Mouse (Mus musculus) heart, postnatal 25 days (tissue): ENCODE measurements around the gene Ctnna3. TPM values are rescaled to one million over a fixed set of nuclear protein-coding genes. Genes with fewer than 3 reads are reported as not detected.
"Not testable (repeated sequence)": the region's sequence is repeated elsewhere in the genome, so short reads cannot be mapped to it uniquely, and the experiment has no call there.

Experiments used
- DNase-seq: peaks from one replicate; pipeline ENCODE4 v3.0.0; 2022; ENCODE audit warnings: low spot score
- intact Hi-C: fragments of 180-260 bp; cut with DNase I; formaldehyde crosslinking; loops from one replicate; pipeline ENCODE4 v1.15.1; 2025
- total RNA-seq, 2 experiments: library from RNA; stranded (reverse); gene quantifications; 2 replicates each; pipeline ENCODE4 v1.2.3; 2021

The Ctnna3 gene
- total RNA-seq, 2 experiments from 2014 or later, result 53.1 to 57.2 TPM

GRCm38 (mm10) chr10:64088774-64089460 is 659.0 kb downstream of the Ctnna3 start:
- intact Hi-C loops, result loop anchor here (10.0 kb wide), 3 partner anchors 186 to 666 kb away; no protein-coding TSS in a partner anchor
- DNase-seq, result no peak

GRCm38 (mm10) chr10:64089680-64090460 is 660.0 kb downstream of the Ctnna3 start, which contains the start of gene Lrrtm3:
Lrrtm3 (minus strand) TSS chr10:64090277.
- intact Hi-C loops, result loop anchor here (10.0 kb wide), 3 partner anchors 185 to 665 kb away; no protein-coding TSS in a partner anchor
- DNase-seq, result no peak

- intact Hi-C loops, result no loop called here
- DNase-seq, result no peak
These were observed 666.6 kb downstream of the Ctnna3 start for GRCm38 (mm10) chr10:64096532-64096931.

GRCm38 (mm10) chr10:64115246-64115645 is 685.3 kb downstream of the Ctnna3 start:
- intact Hi-C loops, result no loop called here
- DNase-seq, result no peak

- intact Hi-C loops, result no loop called here
- no peak for DNase-seq
These were observed 688.9 kb downstream of the Ctnna3 start for GRCm38 (mm10) chr10:64118833-64119232.

- intact Hi-C loops, result no loop called here
- DNase-seq, result no peak
These were observed 700.7 kb downstream of the Ctnna3 start for GRCm38 (mm10) chr10:64130397-64131150.

GRCm38 (mm10) chr10:64133461-64133860 is 703.6 kb downstream of the Ctnna3 start:
- intact Hi-C loops, result no loop called here

GRCm38 (mm10) chr10:64135481-64135880 is 705.6 kb downstream of the Ctnna3 start:
- intact Hi-C loops, result no loop called here
- DNase-seq, result no peak

More at GRCm38 (mm10) chr10:64133461-64133860, 703.6 kb downstream of the Ctnna3 start:
- DNase-seq, result no peak

GRCm38 (mm10) chr10:64146511-64146910 is 716.6 kb downstream of the Ctnna3 start:
- DNase-seq, result no peak
- intact Hi-C loops, result no loop called here

GRCm38 (mm10) chr10:64181696-64182095 is 751.8 kb downstream of the Ctnna3 start:
- intact Hi-C loops, result no loop called here
- no peak for DNase-seq

GRCm38 (mm10) chr10:64182731-64183130 is 752.8 kb downstream of the Ctnna3 start:
- intact Hi-C loops, result no loop called here

GRCm38 (mm10) chr10:64188046-64188445 is 758.1 kb downstream of the Ctnna3 start:
- no peak for DNase-seq

More at GRCm38 (mm10) chr10:64182731-64183130, 752.8 kb downstream of the Ctnna3 start:
- no peak for DNase-seq

GRCm38 (mm10) chr10:64197584-64197983 is 767.7 kb downstream of the Ctnna3 start:
- no peak for DNase-seq

More at GRCm38 (mm10) chr10:64188046-64188445, 758.1 kb downstream of the Ctnna3 start:
- intact Hi-C loops, result no loop called here

GRCm38 (mm10) chr10:64215632-64216031 is 785.7 kb downstream of the Ctnna3 start:
- intact Hi-C loops, result no loop called here
- DNase-seq, result no peak

More at GRCm38 (mm10) chr10:64197584-64197983, 767.7 kb downstream of the Ctnna3 start:
- intact Hi-C loops, result no loop called here

- intact Hi-C loops, result no loop called here
- DNase-seq, result no peak
These were observed 793.1 kb downstream of the Ctnna3 start for GRCm38 (mm10) chr10:64223023-64223422.

- no peak for DNase-seq
- intact Hi-C loops, result no loop called here
These were observed 794.1 kb downstream of the Ctnna3 start for GRCm38 (mm10) chr10:64224007-64224406.

GRCm38 (mm10) chr10:64224424-64224823 is 794.5 kb downstream of the Ctnna3 start:
- intact Hi-C loops, result no loop called here
- no peak for DNase-seq

- intact Hi-C loops, DNase-seq: not testable (repeated sequence)
These were observed 795.9 kb downstream of the Ctnna3 start for GRCm38 (mm10) chr10:64225826-64226225.

- DNase-seq, result no peak
- intact Hi-C loops, result no loop called here
These were observed 813.5 kb downstream of the Ctnna3 start for GRCm38 (mm10) chr10:64243421-64243820.

GRCm38 (mm10) chr10:64268156-64268555 is 838.3 kb downstream of the Ctnna3 start:
- no peak for DNase-seq

More at GRCm38 (mm10) chr10:64268156-64268555, 838.3 kb downstream of the Ctnna3 start:
- intact Hi-C loops, result no loop called here
